Mouse (Mus musculus): ENCODE results near the gene Ces2b. TPM values are rescaled to one million over a fixed set of nuclear protein-coding genes. Genes with fewer than 3 reads are reported as not detected.
"Not testable (repeated sequence)": the region's sequence is repeated elsewhere in the genome, so short reads cannot be mapped to it uniquely, and the experiment has no call there.

Gene Ces2b
- total RNA-seq, 2 experiments from 2014 or later = not detected

GRCm38 (mm10) chr8:104847741-104848462 lies 16.5 kb downstream of the Ces2b start:
- H3K27ac ChIP-seq = no peak overlapping the region
- TF ChIP-seq CTCF (conservative IDR thresholded peaks at IDR 0.05) = no peak
- H3K4me3 ChIP-seq = no peak overlapping the region
- DNase-seq (ENCODE audit: low spot score in 2 of 2) = no peak

GRCm38 (mm10) chr8:104866844-104867531 lies 35.6 kb downstream of the Ces2b start:
- not testable (repeated sequence) for H3K4me3 ChIP-seq; H3K27ac ChIP-seq; DNase-seq (ENCODE audit: low spot score in 2 of 2)

GRCm38 (mm10) chr8:104868876-104869275 lies 37.5 kb downstream of the Ces2b start:
- H3K4me3 ChIP-seq; DNase-seq (ENCODE audit: low spot score in 2 of 2); H3K27ac ChIP-seq: not testable (repeated sequence)

GRCm38 (mm10) chr8:104886223-104886926 lies 55.0 kb downstream of the Ces2b start:
- H3K27ac ChIP-seq; H3K4me3 ChIP-seq; DNase-seq (ENCODE audit: low spot score in 2 of 2): not testable (repeated sequence)

Other genes with a start within 250 kb of the Ces2b start
- gene Pdp2, start 240.1 kb upstream of the Ces2b start, total RNA-seq (2021) = 1 to 10 TPM; 8.7 to 9.1 TPM
- not detected for gene Cdh16, start 207.2 kb upstream of the Ces2b start, total RNA-seq (2021)
- 1 to 10 TPM; 2.0 to 2.1 TPM for gene Rrad, start 200.2 kb upstream of the Ces2b start, total RNA-seq (2021)
- gene Ciao2b, start 189.6 kb upstream of the Ces2b start, total RNA-seq (2021) = 10 to 100 TPM; 27.8 to 31.7 TPM
- not detected for gene Ces2a, start 97.6 kb upstream of the Ces2b start, total RNA-seq (2021)
- not detected for gene Ces2c, start 15.5 kb downstream of the Ces2b start, total RNA-seq (2021)
- gene Ces2e, start 94.7 kb downstream of the Ces2b start, total RNA-seq (2021) = not detected
- not detected for gene Ces2f, start 115.8 kb downstream of the Ces2b start, total RNA-seq (2021)
- gene Ces2g, start 130.1 kb downstream of the Ces2b start, total RNA-seq (2021) = under 1 TPM; 0.12 to 0.13 TPM
- gene Ces2h, start 169.3 kb downstream of the Ces2b start, total RNA-seq (2021) = not detected
- gene Ces3a, start 217.0 kb downstream of the Ces2b start, total RNA-seq (2021) = not detected